Mouse (Mus musculus): ENCODE data around the gene Slc2a4.
"Not testable (repeated sequence)": the region's sequence is repeated elsewhere in the genome, so short reads cannot be mapped to it uniquely, and the experiment has no call there.

Slc2a4 gene

DNA sequence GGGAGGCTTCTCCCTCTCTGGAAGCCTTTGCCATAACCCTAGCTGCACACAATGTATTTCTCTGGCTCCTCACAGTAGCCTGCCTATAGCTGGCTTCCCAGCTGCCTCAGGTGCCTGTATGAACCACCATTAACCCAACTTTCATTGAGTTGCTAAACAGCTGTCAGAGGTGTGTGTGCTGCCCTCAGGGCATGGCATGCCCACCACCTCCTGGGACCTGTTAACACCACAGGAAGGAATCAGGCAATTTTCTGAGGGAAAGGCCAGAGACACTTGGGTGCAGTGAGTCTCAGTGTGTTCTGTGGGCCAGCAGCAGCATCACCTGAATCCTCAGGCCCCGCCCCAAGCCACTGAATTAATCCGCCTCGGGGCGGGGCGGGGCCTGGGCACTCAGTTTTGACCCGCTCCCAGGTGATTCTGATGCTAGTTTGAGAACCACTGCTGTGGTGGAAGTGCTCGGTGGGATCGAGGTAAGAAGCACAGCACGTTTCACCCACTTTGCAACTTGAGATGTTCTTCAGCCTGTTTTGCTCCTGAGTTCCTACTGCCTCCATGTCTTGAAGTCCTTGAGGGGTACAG, 9.5 kb downstream of the Slc2a4 start:
- no peak for DNase-seq

DNA sequence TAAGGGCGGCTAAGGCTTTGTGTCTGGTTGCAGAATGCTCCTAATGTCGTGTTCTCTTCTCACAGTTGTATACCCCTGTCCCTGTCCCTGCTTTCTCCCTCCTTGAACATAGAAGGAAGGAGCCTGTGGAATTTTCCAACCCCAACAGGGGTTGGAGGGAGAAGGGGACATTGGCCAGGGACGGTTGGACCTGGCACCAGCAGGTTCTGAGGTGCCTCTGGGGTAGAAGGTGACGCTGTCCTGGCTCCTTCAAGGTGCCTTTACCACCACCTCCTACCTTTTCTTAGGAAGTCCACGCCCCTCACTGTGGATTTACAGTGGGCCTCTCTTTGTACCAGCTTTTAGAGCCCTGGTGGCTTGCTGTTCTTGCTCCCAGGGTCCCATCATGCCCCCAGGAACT, 10.2 kb downstream of the Slc2a4 start:
- no peak for DNase-seq

DNA sequence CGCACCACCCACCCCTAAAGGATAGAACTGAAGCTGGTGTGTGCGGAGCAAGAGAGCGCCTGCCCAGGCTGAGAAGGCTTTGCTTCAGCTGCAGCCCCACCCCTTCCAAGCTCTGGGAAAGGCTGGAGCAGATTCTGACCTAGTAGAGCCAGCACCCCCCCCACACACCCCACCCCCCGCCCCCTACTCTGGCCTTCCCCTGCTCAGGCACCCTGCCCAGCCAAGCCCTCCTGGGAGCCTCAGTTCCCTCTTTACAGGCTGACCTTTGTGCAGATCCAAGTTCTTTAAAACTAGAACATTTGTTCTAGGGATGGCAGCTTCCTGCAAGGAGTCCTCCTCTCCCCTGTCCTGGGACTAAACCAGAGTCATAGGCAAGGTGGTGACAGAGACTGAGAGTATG, 10.6 kb downstream of the Slc2a4 start:
- no peak for DNase-seq

DNA sequence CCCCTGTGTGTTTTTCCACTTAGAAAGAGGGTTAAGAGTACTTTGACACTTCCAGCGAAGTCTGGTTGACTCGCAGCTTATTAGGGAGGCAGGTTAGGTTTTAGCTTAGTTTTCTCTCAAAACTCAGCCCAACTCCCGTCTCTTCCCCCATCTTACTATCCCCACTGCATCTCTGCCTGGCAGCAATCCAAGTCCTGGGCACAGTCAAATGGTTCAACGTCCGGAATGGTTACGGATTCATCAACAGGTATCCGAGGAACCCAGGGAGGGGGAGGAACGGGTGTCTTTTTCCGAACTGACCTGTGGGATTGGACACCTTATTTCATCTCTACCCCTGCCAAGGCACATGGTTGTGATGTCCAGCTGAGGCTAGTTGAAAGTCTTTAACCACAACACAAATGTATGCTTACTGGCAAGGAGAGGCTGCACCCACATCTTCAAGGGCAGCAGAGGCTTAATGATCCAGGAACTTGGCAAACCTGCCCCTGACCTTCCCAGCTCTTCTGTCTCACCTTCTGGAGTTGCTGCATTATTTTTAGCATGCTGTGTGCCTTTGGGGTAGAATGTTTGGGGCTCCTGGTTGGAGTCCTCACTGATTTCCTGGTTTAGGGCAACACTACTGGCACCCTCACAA, 11.2 kb downstream of the Slc2a4 start:
- no peak for DNase-seq

DNA sequence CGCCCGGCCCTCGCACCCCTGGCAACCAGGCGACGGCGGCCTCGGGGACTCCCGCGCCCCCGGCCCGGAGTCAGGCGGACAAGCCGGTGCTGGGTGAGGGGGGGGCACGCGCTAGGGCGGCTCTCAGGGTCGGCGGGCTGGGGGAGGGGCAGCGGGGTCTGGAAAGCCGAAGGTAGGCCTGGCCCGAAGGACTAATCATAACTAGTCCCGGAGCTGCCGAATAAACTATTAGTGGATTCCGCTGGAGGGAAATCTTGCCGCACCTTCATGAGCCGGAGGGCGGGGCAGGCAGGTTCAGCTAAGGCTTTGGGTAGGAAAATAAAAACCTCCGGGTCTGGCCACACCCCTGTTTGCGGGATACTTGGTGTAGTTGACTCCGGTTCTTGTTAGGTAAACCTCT, 11.8 kb downstream of the Slc2a4 start:
- DNase-seq: no peak

DNA sequence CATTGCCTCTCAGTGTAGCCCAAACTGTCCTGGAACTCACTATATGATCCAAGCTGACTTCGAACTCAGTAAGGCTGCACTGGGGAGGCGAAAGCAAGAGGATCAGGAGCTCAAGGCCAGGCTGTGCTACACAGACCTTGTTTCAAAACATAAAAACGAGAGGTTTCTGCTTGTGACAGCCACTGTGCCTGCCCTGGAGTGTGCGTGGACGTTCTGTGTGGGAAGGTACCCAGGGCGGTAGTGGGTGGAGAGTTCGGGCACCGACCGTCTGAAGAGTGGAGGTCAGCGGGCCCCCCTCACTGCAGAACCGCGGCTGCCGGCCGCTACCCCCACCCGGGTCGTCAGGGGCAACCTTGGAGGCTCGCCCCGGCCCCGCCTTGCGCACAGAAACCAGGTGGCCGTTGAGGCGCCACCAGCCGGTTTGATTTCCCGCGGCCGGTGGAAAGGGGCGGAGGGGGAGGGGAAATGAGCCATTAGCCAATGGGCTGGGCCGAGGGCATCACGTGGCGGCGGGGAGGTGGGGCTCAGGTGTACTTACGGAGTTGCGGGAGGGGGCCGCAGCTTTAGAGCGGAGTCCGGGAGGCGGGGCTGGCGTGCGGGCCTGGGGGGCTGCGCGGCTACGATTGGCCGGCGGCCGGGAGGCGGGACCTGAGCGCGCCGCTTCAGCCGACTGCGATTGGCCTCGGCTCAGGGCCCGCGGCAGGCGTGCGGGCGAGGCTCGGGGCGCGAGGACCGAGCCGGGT, 12.7 kb downstream of the Slc2a4 start, which contains the start of gene Ybx2:
TSS of gene Ybx2 (plus strand) at position 660 of the 743 bp plus-strand sequence.
- peak; percentile 86 for DNase-seq

DNA sequence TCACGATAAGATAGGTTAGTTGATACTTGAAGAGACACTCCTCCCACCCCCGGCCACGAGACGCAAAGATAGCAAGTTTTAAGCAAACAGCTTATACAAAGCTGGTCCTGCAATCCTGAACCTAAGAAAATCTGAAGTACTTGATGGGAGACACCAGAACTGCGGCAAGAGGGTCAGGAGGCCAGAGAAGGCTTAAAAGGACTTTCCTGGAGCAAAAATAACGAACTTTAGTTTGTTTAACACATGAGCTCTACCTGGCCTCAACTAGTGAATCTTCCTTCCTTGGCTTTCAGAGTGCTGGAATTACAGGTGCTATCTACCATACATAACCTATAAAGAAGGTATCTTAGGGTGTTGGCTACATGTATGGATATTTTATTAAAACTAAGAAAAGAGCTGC, 13.3 kb downstream of the Slc2a4 start:
- no peak for DNase-seq

DNA sequence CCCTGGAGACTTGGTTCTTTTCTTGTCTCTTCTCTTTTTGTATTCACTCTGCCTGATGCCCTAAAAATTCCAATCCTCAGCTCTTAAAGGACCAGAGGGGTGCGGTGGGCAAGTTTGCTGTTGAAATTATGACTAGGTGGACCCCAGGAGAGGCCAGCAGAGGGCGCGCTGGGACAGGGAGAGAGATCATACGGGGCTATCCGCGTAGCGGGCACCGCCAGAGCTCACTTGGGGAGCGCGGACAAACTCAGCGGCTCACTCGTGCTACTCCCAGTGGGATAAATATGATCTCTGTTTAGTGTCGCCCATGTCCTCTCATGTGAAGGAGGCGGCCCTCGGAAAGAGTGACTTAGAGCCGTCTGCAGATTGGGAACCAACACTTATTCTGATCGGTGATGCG, 13.8 kb downstream of the Slc2a4 start:
- peak; percentile 98 for DNase-seq

DNA sequence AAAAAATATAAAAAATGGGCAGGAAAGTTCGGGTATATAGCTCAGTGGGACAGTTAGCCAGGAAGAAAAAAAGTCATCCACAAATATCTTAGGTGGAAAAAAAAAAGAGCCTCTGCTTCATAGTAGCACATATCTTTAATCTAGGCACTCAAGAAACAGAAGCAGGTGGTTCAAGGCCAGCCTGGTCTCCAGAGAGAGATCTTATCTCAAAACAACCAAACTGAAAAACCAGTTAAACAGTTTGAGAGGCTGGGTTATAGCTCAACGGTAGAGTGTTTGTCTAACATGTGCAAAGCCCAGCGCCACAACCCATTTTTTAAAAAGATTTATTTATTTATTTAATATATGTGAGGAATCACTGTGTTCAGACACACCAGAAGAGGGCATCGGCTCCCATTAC, 14.9 kb downstream of the Slc2a4 start:
- DNase-seq: no peak

DNA sequence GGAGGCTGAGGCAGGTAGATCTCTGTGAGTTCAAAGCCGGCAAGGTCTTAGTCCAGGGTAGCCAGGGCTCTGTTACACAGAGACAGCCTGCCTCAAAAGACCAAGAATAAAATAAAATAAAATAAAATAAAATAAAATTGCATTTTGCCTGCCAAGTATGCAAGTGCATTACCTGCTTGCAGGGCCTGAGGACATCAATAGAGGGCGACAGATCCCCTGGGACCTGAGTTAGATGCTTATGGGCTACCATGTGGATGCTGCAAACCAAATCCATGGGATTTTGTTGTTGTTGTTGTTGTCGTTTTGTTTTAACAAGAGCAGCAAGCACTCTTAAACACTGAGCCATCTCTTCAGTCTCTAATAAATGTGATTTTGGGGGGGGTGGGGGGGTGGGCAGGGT, 15.7 kb downstream of the Slc2a4 start:
- DNase-seq: no peak

DNA sequence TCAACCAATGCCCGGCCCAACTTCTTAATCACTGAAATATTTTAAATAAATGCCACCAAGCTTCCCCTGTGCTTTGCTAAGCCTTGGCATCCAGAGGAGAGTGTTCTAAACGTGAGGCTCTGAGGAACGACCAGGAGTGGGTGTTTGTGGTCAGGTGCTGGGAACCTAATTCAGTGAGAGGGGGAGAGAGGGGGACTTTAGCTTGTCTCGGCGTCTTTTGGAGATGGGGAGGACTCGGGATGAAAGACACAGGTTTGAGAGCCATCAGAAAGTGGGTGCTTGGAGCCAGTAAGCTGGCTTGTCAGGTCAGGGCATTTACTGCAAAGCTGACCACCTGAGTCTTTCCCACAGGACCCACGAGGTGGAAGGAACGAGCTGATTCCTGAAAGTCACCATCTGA, 16.2 kb downstream of the Slc2a4 start:
- DNase-seq: no peak

DNA sequence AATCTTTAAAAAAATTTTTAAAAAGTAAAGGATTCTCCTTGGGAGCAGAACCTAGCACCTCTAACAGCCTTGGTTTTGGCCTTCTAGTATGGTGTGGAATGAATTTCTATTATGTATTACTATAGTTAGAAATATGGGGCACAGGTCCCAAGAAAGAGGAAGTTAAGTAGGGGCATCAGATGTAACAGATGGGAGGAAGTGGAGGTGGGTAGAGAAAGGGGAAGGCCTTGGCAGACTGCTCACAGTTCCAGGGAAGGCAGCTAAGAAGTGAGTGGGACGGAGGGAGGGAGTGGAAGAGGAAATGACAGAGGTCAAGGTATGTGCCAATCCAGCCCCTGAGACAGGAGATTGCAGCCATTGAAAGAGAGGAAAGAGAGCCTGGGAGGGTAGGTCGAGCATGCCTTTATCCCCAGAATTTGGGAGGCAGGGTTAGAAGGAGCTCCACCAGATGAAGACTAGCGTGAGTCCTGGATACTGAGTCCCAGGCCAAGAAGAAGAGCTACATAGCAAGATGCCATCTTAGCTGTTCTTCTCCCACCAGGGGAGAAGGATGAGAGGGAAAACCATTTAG, 16.9 kb downstream of the Slc2a4 start:
- DNase-seq: no peak

DNA sequence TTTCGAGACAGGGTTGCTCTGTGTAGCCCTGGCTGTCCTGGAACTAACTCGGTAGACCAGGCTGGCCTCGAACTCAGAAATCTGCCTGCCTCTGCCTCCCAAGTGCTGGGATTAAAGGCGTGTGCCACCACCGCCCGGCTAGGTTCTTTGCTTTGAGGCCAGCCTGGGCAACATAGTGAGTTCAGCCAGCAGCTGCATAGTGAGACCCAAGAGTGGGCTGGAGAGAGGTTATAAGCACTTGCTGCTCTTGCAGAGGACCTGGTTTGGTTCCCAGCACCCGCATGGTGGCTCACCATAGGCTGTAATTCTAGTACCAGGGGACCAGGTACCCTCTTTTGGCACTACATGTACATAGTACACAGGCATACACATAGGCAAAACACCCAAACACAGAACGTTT, 17.8 kb downstream of the Slc2a4 start:
- not testable (repeated sequence) for DNase-seq

DNA sequence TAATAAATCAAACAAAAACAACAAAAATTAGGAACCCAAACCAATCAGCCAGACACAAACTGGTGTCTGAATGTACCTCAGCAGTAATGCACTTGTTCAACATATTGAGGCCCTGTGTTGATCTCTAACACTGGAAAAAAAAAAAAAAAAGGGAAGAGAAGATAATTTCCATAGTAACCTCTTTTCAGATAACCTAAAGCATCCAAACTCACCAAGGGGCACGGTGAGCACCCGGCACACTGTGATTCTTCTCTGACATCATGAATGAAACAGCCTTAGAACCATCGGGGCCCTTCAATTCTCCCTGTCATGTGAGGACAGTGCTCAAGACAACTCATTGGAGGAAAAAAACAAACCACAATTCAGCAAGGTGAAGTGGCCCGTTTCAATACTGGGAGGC, 18.3 kb downstream of the Slc2a4 start:
- no peak for DNase-seq

DNA sequence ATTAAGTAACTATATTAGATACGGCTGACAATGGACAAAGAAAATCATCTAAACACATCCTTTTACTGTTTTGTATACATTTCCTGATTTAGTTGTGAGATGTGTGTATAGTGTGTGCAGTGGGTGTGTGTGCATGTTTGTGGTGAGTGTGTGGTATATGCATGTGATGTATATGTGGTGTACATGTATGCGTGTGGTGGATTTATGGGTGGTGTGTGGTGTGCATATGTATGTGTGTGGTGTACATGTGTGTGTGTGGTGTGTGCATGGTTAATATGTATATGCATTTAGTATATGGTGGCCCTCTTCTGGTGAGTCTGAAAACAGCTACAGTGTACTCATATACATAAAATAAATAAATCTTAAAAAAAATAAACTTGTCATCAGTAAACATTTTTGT, 20.5 kb downstream of the Slc2a4 start:
- DNase-seq: no peak

DNA sequence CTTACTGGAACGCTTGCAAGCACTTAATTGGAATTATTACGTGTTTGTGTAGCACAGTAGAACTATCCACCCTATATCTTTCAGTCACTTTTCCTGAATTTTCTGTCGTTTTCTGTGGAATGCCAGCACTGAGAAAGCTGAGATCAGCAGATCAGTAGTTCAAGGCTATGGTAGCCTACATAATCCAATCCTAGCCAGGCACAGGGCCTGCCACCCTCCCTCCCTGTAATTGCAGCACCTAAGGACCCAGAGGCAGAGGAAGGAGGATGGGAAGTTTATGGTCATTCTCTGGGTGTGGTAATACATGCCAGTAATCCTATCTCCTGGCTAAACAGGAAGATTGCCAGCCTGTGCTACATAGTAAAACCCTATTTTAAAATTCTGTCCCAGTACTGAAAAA, 25.2 kb downstream of the Slc2a4 start:
- no peak for DNase-seq

DNA sequence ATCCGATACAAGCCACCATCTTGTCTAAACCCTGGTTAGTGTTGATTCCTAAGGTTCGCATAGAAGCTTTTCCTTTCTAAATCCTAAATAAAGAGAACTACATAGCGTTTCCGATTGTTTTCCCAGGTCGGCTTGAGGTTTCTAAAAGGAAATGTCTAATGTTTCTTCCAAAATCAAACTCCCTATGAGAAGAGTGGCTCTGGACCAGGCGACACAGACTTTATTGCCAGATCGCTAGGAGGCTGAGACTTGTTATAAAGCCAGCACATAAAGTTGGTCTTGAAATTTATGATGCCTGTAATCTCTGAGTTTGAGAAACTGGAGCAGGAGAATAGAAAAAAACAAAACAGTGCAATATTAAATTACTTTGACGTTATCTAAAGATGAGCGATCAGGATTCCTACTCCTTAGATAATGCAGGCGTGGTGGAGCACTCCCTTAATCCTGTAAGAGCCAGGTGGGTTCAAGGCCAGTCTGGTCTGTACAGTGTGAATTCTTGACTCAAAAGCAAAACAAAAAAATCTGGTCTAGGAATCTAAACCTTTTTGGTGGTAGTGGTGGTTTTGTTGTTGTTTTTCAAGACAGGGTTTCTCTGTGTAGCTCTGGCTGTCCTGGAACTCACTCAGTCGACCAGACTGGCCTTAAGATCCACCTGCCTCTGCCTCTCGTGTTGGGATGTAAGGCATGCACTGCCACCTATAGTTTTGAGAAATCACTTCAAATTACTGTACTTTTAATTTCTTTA, 25.8 kb downstream of the Slc2a4 start:
- DNase-seq: no peak

DNA sequence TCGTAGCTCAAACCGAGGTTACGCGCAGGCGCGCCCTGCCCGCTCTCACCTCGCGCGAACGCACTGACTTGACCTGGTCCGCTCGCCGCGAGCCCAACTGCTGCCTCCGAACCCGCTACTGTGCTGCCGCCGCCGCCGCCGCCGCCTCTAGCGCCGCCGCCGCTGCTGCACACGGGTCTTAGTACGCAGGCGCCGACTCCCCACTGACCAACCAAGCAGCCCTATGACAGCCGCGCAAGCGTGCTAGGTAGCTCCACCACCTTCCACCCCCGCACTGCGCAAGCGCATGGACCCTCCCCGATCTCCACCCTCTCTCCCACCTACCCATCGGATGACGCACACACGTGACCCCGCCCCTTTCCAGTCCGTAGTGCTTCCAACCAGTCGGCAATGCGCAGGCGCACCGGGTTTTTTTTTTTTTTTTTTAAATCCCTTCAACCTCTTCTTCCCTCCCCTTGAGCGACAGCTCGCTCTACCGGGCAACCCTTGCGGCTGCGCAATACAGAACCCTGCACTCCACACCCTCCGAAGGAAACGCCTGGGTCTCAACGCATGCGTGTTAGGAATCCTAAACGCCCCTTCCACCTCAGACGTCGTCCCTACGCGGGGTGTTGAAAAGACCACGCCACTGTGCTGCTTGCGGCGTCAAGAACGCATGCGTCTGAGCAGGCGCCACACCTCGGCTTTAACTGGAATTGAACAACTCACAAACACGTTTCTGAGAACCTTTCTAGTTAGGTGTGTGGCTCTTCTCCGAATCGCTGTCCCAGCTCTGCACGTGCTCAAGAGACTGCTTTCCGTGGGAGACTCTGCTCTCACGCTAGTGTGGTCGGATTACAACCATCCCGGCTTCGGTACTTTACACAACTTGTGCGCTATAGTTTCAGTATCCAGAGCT, 26.6 kb downstream of the Slc2a4 start, which contains the start of gene Eif5a:
TSS of gene Eif5a (minus strand) at position 845 of the 898 bp plus-strand sequence.
- DNase-seq: peak; percentile 100

DNA sequence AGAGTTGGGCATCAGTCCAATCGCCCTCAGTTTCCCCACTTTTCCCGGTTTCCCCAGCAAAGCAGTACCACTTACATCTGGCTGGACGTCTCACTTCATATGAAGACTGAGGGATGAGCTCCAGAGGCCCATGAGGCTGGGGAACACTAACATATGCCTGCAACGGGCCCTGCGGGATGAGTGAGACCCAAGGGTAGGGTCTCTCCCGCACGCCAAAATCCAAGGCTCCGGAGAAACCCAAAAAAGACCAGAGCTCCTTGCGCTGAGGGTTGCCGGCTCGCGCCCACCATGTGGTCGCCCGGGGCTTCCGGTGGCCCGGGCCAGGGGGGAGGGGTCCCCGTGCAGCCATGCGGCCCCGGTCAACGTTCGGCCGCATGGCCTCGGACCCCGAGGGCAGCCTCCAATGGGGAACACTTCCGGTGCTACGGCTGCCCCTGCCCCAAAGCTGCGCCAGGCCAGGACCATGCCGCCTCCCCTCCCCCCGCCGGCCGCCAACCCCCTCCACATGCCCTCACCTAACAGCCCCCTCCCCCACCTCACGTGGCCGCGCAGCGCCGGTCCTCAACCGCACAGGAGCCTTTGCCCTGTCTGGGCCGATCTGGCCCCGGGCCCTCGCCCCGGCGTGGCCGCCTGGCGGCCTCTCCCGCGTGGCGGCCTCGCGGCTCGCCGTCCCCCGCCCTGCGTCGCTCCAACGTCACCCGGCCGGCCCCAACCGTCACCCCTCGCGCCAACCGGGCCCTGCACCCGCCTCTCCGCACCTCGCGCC, 27.5 kb downstream of the Slc2a4 start:
- DNase-seq: no peak

DNA sequence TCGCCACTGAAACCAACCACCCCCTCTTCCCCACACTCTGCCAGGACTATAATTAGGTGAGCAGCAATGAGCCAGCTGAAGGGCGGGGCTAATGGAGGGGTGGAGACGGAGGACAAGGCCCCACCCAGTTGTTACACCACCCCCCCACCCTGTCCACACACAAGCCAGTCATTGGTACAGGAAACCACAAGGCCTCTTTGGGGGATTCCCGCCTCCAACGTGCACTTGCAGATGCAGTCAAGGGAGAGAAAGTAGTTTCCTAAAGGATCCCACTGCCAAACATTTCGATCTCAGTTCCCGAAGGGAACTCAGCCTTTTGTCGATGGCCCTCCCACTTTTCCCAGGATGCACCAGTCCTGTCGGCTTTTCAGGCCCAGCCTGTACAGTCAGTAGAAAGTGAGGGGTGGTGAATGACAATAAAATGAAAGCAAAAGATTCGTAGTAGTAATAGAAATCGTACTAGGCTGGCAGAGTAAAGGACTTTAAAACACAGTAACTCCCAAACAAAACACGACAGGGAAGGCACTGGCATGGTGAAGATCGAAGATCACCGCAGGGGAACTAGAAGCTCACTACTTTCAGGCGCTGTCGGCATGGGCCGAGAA, 28.2 kb downstream of the Slc2a4 start:
- peak; percentile 83 for DNase-seq

DNA sequence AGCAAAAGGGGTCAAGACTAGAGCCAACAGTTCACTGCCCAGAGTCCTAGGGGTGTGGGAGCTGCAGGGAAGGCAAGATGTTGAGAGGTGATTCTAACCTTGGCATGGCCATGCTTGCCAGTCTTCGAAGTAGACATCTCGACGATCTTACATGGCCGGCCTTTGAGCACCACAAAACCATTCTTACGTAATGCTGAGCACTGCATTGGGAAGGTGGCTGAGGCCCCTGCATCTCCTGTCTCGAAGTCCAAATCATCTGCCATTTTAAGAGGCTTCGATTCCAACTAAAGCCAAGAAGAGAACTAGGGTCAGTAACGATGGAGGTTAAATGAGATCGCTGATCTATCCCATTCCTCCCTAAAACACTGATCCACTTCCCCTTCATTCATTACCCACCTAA, 28.9 kb downstream of the Slc2a4 start:
- DNase-seq: no peak

Data from lung, postnatal 14 days (tissue).